Mouse (Mus musculus): ENCODE data around the gene Naa16.

Gene Naa16

GRCm38 (mm10) chr14:79296836-79297235 is 93.7 kb downstream of the Naa16 start:
- DNase-seq: no peak

GRCm38 (mm10) chr14:79296201-79296600 is 94.4 kb downstream of the Naa16 start:
- DNase-seq: no peak

GRCm38 (mm10) chr14:79295579-79295978 is 95.0 kb downstream of the Naa16 start:
- DNase-seq: no peak

- no peak for DNase-seq
These were observed 95.6 kb downstream of the Naa16 start for GRCm38 (mm10) chr14:79294950-79295349.

- no peak for DNase-seq
These were observed 96.3 kb downstream of the Naa16 start for GRCm38 (mm10) chr14:79294051-79294814.

GRCm38 (mm10) chr14:79293119-79293780 is 97.3 kb downstream of the Naa16 start:
- DNase-seq: peak; percentile 55

- no peak for DNase-seq
These were observed 98.9 kb downstream of the Naa16 start for GRCm38 (mm10) chr14:79291629-79292028.

- DNase-seq: no peak
These were observed 99.7 kb downstream of the Naa16 start for GRCm38 (mm10) chr14:79290683-79291425.

GRCm38 (mm10) chr14:79289909-79290308 is 100.7 kb downstream of the Naa16 start:
- DNase-seq: no peak

- no peak for DNase-seq
These were observed 102.3 kb downstream of the Naa16 start for GRCm38 (mm10) chr14:79288280-79288679.

- DNase-seq: no peak
These were observed 103.2 kb downstream of the Naa16 start for GRCm38 (mm10) chr14:79287251-79287863.

- no peak for DNase-seq
These were observed 105.0 kb downstream of the Naa16 start for GRCm38 (mm10) chr14:79285549-79285948.

GRCm38 (mm10) chr14:79284616-79285015 is 106.0 kb downstream of the Naa16 start:
- no peak for DNase-seq

GRCm38 (mm10) chr14:79283952-79284351 is 106.6 kb downstream of the Naa16 start:
- no peak for DNase-seq

GRCm38 (mm10) chr14:79281894-79282553 is 108.6 kb downstream of the Naa16 start:
- no peak for DNase-seq

GRCm38 (mm10) chr14:79280456-79280855 is 110.1 kb downstream of the Naa16 start:
- no peak for DNase-seq

GRCm38 (mm10) chr14:79279494-79279893 is 111.1 kb downstream of the Naa16 start:
- peak; percentile 49 for DNase-seq

GRCm38 (mm10) chr14:79278927-79279326 is 111.7 kb downstream of the Naa16 start:
- no peak for DNase-seq

GRCm38 (mm10) chr14:79277922-79278321 is 112.7 kb downstream of the Naa16 start:
- DNase-seq: peak; percentile 52

- DNase-seq: no peak
These were observed 114.6 kb downstream of the Naa16 start for GRCm38 (mm10) chr14:79275870-79276395.

- no peak for DNase-seq
These were observed 115.1 kb downstream of the Naa16 start for GRCm38 (mm10) chr14:79275441-79275840.
